Comparison of ENCODE assay signal across 8 mouse cellular contexts in genomic region chr10:95576876-95577566, GRCm38 (mm10). TPM values are rescaled to one million over a fixed set of nuclear protein-coding genes. Genes with fewer than 3 reads are reported as not detected.
DNase-seq lines count a peak whose midpoint lies in the region; ATAC-seq and TF ChIP-seq lines count a peak whose summit lies in the region.

No protein-coding gene starts in this region.

- intact Hi-C loops in gastrocnemius, adult 2 months (cut with DNase I): no loop called here

- H3K27ac ChIP-seq in gastrocnemius, adult 2 months: no peak overlapping the region
- peak overlapping the region; percentile 18; the same call in 1 of the 2 replicates for H3K27ac ChIP-seq in kidney, embryonic 16.5 days (ENCODE audit: low read length)
- H3K27ac ChIP-seq in midbrain, embryonic 13.5 days: no peak overlapping the region

- H3K9ac ChIP-seq in kidney, embryonic 16.5 days (replicated peaks; ENCODE audit: low read length): no peak overlapping the region
- H3K9ac ChIP-seq in midbrain, embryonic 13.5 days (replicated peaks): no peak overlapping the region

- peaks cover 7% of the 10 kb centered on the region for H3K4me1 ChIP-seq in kidney, embryonic 16.5 days (ENCODE audit: insufficient read depth, low read length)
- H3K4me1 ChIP-seq in midbrain, embryonic 13.5 days (replicated peaks): peaks cover 15% of the 10 kb centered on the region

- no peaks in the 10 kb centered on the region for H3K36me3 ChIP-seq in kidney, embryonic 16.5 days (ENCODE audit: insufficient read depth, low read length)
- H3K36me3 ChIP-seq in midbrain, embryonic 13.5 days: no peaks in the 10 kb centered on the region

- no peak for DNase-seq in gastrocnemius, adult 2 months
- DNase-seq in gastrocnemius, postnatal 25 days: no peak
- DNase-seq in ZHBTc4 (ENCODE audit: low read depth, low spot score): peak; percentile 82
- DNase-seq in layer of hippocampus, postnatal 36 days: no peak
- no peak for DNase-seq in urinary bladder, postnatal 4 days (ENCODE audit: low spot score in 2 of 2)
- no peak for DNase-seq in cerebellum, adult 11-12 months

- peak overlapping the region; percentile 27; the same call in 1 of the 2 replicates for H3K4me2 ChIP-seq in kidney, embryonic 16.5 days (replicated peaks; ENCODE audit: low read depth, low read length)
- H3K4me2 ChIP-seq in midbrain, embryonic 13.5 days (replicated peaks): peak overlapping the region; percentile 10; the same call in 1 of the 2 replicates

- 48% methylated on average over 14 of the region's 14 CpGs for WGBS in kidney, embryonic 16.5 days
- WGBS in midbrain, embryonic 13.5 days: 54% methylated on average over 14 of the region's 14 CpGs

- no peaks in the 10 kb centered on the region for H3K9me3 ChIP-seq in kidney, embryonic 16.5 days (ENCODE audit: low read length)
- H3K9me3 ChIP-seq in midbrain, embryonic 13.5 days: no peaks in the 10 kb centered on the region

- ATAC-seq in kidney, embryonic 16.5 days (ENCODE audit: low FRiP score, low TSS enrichment): peak; percentile 59; the same call in 1 of the 2 replicates
- ATAC-seq in midbrain, embryonic 13.5 days: 0 out of 2 replicates have a peak, but pooled peaks have one; percentile 34

- no peaks in the 10 kb centered on the region for H3K27me3 ChIP-seq in kidney, embryonic 16.5 days (ENCODE audit: insufficient read depth, low read length)
- no peaks in the 10 kb centered on the region for H3K27me3 ChIP-seq in midbrain, embryonic 13.5 days

- 0 out of 2 replicates have a peak overlapping the region, but pooled peaks have one; percentile 9 for H3K4me3 ChIP-seq in gastrocnemius, adult 2 months
- 0 out of 2 replicates have a peak overlapping the region, but pooled peaks have one; percentile 2 for H3K4me3 ChIP-seq in kidney, embryonic 16.5 days (ENCODE audit: low read length)
- no peak overlapping the region for H3K4me3 ChIP-seq in midbrain, embryonic 13.5 days (replicated peaks)

- TF ChIP-seq CTCF in gastrocnemius, adult 2 months (IDR thresholded peaks at IDR 0.05): no peak

RNA-seq across cellular contexts. Expression of gene Nudt4, which starts 13.1 kb away (rescaled TPM):
- total RNA-seq in gastrocnemius, adult 2 months (2021): 100 to 1,000 TPM; 182 to 332 TPM
- total RNA-seq in gastrocnemius, postnatal 25 days (2021): 100 to 1,000 TPM; 179 to 274 TPM
- polyA plus RNA-seq in kidney, embryonic 16.5 days (2015; fragmentation: Nextera tagmentation; extraction: Ambion mirVana): 119 and 132 TPM in 2 replicates
- polyA plus RNA-seq in midbrain, embryonic 13.5 days (2015; fragmentation: Nextera tagmentation; extraction: Ambion mirVana): 65.5 and 72.5 TPM in 2 replicates
- 10 to 100 TPM; 73.9 to 74.5 TPM for total RNA-seq in layer of hippocampus, postnatal 36 days (2021)
